Mouse (Mus musculus): ENCODE measurements around the gene Narf.

Gene Narf

GRCm38 (mm10) chr11:121236564-121237344, at the start of gene Narf:
Gene Narf (plus strand): TSS chr11:121237253.
- peak; percentile 99 for DNase-seq (ENCODE audit: low read depth, low spot score)

GRCm38 (mm10) chr11:121189681-121190080, 47.4 kb upstream of the Narf start:
- DNase-seq (ENCODE audit: low read depth, low spot score): no peak

DNA sequence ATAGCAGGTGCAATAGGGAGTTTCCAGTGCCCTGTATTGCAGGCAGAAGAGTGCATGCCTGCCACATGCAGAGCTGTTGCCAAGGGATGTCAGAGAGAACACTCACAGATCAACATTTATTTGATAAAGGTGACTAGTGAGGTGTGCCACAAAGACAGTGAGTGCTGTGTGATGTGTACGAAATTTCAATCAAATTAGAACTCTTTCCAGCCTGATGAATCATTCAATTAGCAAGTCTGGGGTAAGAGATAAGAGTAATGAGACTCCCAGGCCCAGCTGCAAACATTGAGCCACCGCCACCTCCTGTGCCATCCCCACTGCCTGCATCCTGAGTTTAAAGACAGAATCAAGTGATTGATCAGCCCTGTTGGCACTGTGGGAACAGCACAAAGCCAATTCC, 44.3 kb upstream of the Narf start:
- no peak for DNase-seq (ENCODE audit: low read depth, low spot score)

DNA sequence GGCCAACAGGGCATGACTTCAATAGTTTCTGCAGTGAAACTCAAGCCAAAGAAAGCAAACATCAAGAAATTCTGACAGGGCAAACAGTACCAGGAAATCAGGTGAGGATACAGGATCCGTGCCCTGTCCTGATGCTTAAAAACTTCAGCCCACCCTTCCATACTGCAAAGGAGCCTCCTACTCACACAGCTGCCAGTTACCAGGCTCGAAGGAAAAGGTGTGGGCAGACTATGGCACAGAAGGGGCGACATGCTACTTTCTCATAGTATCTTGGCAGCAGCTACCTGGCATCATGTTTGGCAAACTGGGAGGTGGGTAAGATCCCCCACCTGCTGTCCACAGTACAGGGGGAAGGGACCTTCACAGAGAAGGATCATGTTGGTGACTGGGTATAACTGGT, 43.6 kb upstream of the Narf start:
- DNase-seq (ENCODE audit: low read depth, low spot score): no peak

- DNase-seq (ENCODE audit: low read depth, low spot score): no peak
Measured at GRCm38 (mm10) chr11:121198622-121199021, 38.4 kb upstream of the Narf start.

- DNase-seq (ENCODE audit: low read depth, low spot score): no peak
Measured at GRCm38 (mm10) chr11:121199851-121200250, 37.2 kb upstream of the Narf start.

DNA sequence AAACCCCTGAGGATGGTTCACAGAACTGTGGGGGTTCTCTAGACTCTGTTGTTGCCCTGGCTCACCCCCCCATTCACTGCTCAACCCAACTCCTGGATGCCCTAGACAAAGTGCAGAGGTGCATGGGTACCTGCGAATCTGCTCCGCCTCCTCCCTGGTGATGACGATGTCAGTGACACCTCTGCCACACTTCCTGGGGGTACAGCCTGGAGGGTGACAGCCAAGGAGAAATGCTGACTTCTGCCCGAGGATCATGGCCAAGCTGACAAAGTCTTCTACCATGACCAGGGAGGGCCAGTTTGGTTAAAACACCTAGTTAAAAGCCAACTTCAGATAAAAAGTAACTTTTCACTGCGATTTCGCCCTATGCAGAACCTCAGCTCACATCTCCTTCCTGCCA, 36.3 kb upstream of the Narf start:
- DNase-seq (ENCODE audit: low read depth, low spot score): no peak

GRCm38 (mm10) chr11:121201436-121202198, 35.4 kb upstream of the Narf start:
- DNase-seq (ENCODE audit: low read depth, low spot score): peak; percentile 34

GRCm38 (mm10) chr11:121203859-121204160, 33.2 kb upstream of the Narf start:
- no peak for DNase-seq (ENCODE audit: low read depth, low spot score)

GRCm38 (mm10) chr11:121204161-121205006, 32.7 kb upstream of the Narf start, which contains the start of the genes Hexdc and Ogfod3:
Gene Hexdc (plus strand): TSS chr11:121204433.
Gene Ogfod3 (minus strand): TSS chr11:121204711.
- DNase-seq (ENCODE audit: low read depth, low spot score): peak; percentile 98

DNA sequence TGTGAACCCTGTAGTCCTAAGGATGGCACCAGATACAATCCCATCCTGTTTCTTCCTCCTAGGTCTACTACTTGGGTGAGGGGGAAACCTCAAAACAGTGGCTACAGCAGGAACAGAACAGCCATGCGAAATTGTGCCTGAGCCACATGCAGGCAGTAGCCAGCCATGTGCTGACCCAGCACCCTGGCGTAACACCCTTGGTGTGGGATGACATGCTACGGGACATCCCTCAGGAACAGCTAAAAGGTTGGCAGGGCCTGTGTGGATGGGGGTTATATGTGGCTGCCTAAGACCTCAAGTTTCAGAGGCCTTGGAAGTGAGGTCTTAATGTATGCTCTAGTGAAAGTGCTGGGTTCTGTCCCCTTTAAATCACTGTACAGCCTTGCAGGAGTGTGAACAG, 20.2 kb upstream of the Narf start:
- no peak for DNase-seq (ENCODE audit: low read depth, low spot score)

DNA sequence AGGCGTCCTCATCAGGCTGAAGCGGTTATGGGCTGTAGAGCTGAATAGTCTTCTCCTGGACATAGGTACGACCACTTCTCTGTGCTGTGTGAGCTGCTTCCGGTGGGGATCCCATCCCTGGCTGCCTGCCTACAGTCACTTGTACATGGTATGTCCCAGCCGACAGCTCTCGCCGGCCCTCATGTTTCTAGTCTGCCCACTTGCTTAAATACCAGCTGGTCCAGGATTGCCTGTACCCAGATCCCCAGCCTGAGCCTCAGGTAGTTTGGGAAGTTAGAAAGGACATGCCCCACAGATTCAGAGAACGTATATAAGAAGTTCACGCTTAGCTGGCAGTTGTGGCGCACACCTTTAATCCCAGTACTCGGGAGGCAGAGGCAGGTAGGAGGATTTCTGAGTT, 17.3 kb upstream of the Narf start:
- DNase-seq (ENCODE audit: low read depth, low spot score): no peak

GRCm38 (mm10) chr11:121220771-121221170, 16.3 kb upstream of the Narf start:
- DNase-seq (ENCODE audit: low read depth, low spot score): no peak

DNA sequence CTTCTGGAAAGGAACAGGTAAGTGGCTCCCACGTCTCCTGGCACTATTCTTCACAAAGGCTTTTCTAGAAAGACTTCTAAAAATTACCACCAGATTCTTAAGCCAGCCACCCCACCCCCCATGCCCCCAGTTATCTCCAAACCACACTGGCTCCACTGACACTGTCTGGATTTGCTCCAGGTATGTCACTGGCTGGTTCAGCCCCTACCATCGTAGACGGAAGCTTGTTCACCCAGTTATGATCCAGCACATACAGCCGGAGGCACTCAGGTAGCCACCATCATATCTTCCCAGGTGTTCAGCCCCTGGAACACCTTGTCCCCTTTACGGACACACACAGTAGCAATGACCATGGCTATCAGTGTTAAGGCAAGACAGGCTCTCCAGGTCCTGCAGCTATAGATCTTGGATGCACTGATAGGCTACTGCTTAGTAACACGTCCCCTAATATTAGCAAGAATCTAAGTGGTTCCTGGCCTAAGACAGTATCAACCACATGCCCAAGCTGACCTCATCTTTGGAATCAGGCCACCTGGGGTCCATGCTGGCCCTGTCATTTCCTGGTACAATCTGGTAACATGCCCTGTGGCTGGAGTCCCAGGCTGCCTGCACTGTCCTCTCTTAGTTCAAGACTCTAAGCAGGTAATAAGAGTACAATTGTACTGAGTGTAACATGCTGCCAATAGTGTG, 15.6 kb upstream of the Narf start:
- no peak for DNase-seq (ENCODE audit: low read depth, low spot score)

- no peak for DNase-seq (ENCODE audit: low read depth, low spot score)
Measured at GRCm38 (mm10) chr11:121228129-121229017, 8.7 kb upstream of the Narf start.

GRCm38 (mm10) chr11:121229018-121229439, 8.0 kb upstream of the Narf start, which contains the start of gene Cybc1:
Gene Cybc1 (minus strand): TSS chr11:121229322.
- peak; percentile 72 for DNase-seq (ENCODE audit: low read depth, low spot score)

DNA sequence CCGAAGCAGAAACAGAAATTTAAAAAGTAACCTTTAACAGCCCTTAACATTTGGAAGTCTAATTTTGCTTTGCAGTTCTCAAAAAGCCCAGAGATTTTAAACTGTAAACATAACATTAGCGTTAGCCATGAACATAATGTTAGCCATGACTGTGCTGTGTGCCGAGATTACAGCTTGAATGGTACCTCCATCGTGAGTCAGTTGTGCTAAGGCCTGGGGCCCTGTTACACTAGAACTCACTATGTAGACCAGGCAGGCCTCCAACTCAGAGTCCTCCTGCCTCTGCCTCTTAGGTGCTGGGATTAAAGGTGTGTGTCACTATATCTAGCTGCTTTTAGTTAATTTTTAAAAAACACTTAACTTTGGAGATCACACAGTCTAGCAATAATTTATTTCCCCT, 5.9 kb upstream of the Narf start:
- no peak for DNase-seq (ENCODE audit: low read depth, low spot score)

GRCm38 (mm10) chr11:121231628-121232291, 5.3 kb upstream of the Narf start:
- no peak for DNase-seq (ENCODE audit: low read depth, low spot score)

- no peak for DNase-seq (ENCODE audit: low read depth, low spot score)
Measured at GRCm38 (mm10) chr11:121232706-121233105, 4.3 kb upstream of the Narf start.
